Mouse (Mus musculus) midbrain, embryonic 10.5 days (tissue): ENCODE measurements at regions not wholly inside any gene's neighbourhood (a gene's known extent, or its start where the extent isn't known, plus 50 kb on each side); places are given as distances from the start of the nearest gene placed in this dataset.

ENCODE experiments used
- DNase-seq: peaks from one replicate; pipeline ENCODE4 v3.0.0-alpha.2; 2017; ENCODE audit warnings: low spot score
- H3K27ac ChIP-seq: fragments of 300-500 bp; sonication (generic); replicated peaks from 2 replicates; pipeline ENCODE4 v1.5.1; 2016; ENCODE audit warnings: mild to moderate bottlenecking
- H3K27me3 ChIP-seq: fragments of 300-500 bp; sonication (generic); 2 replicates; pipeline ENCODE4 v1.6.1; 2016; ENCODE audit warnings: low read depth, mild to moderate bottlenecking; ENCODE audit not compliant: poor library complexity, severe bottlenecking
- H3K36me3 ChIP-seq: fragments of 300-500 bp; sonication (generic); 2 replicates; pipeline ENCODE4 v1.6.1; 2016; ENCODE audit warnings: mild to moderate bottlenecking, moderate library complexity
- H3K4me1 ChIP-seq: fragments of 300-500 bp; sonication (generic); 2 replicates; pipeline ENCODE4 v1.6.1; 2016
- H3K4me3 ChIP-seq: fragments of 300-500 bp; sonication (generic); 2 replicates; pipeline ENCODE4 v1.5.1; 2016; ENCODE audit warnings: mild to moderate bottlenecking, moderate library complexity
- H3K9me3 ChIP-seq: fragments of 300-500 bp; sonication (generic); replicated peaks from 2 replicates; pipeline ENCODE4 v1.6.1; 2016; ENCODE audit warnings: mild to moderate bottlenecking
- WGBS: fragments of 180-500 bp; shearing (Covaris S2); methylation state at CpG from one replicate; pipeline ENCODE4 v1.1.7; 2016; 5-methylcytosine and 5-hydroxymethylcytosine counted together

DNA sequence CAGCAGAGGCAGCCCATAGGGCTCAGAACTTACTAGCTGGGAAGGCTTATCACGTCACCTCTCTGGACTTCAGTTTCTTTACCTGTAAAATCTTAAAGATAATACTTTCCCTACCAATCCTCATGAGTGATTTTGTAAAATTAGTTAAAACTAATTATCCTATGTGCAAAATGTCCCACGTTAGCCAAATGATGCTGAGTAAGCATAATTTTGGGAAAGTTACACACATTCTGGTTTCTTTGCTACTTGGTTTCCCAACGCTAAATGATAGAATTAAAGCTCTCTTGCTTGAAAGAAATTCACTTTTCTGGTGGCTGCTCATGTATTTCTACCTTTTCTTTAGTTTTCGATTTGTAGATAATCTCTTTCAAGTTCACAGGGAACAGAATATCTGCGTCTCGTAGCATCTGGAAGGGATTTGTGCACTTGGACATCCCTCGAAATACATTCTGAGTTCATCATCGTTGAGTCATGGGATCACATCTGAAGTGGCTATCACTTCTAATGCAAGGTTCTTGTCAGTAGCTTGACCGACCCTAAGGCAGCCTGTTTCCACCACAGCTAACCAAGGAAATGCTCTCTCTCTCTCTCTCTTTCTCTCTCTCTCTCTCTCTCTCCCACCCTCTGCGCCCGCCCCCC is 114.3 kb upstream of the BC052040 start:
- peaks cover 7% of the 10 kb centered on the region; the same call in 1 of the 2 replicates for H3K27me3 ChIP-seq
- no peaks in the 10 kb centered on the region; the same call in 1 of the 2 replicates for H3K9me3 ChIP-seq
- no peaks in the 10 kb centered on the region for H3K36me3 ChIP-seq
- peaks cover 20% of the 10 kb centered on the region for H3K4me1 ChIP-seq
- 90% methylated on average over 11 of the region's 11 CpGs for WGBS
- H3K27ac ChIP-seq: no peak overlapping the region
- no peak for DNase-seq
- no peak overlapping the region for H3K4me3 ChIP-seq

DNA sequence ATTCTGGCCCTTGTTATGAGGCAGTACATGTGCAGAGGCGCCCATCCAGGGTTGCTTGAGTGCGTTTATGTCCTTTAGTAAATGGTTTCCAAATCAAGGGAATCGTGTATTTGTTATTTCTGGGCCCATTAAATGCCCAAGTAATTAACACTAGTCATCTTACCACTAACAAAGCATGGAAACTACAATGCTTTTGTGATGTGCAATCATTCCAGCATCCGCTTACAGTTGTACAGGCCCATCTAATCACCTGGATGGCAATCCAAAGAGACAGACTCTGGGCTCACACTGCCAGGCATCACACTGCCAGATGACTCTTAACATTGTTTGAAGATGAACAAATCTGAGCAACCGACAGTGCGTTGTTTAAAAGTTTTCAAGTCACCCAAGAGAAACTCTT is 113.6 kb upstream of the BC052040 start:
- no peaks in the 10 kb centered on the region for H3K36me3 ChIP-seq
- 91% methylated on average over 6 of the region's 6 CpGs for WGBS
- no peak for DNase-seq
- H3K9me3 ChIP-seq: no peaks in the 10 kb centered on the region; the same call in 1 of the 2 replicates
- H3K4me1 ChIP-seq: peaks cover 20% of the 10 kb centered on the region
- H3K4me3 ChIP-seq: no peak overlapping the region
- no peak overlapping the region for H3K27ac ChIP-seq
- H3K27me3 ChIP-seq: peaks cover 7% of the 10 kb centered on the region; the same call in 1 of the 2 replicates

DNA sequence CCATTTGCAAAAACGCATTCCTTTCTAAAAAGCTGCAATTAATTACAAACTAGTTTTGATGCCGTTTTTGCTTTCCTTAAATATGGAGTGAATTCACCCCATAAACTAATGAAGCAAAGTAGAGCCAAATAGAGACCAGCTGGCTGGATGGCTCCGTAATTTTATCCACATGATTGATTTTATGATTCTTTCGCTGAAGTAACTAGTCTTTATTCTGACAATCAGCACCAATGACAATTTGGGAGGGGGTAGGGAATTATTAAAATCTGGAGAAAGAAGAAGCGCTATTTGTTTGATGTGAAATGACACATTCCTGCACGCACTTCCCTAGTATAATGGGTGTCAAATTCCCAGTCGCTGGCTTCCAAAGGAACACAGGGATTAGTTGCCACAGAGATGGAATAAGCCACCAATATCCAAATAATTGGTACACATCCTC is 113.0 kb upstream of the BC052040 start:
- H3K9me3 ChIP-seq: no peaks in the 10 kb centered on the region; the same call in 1 of the 2 replicates
- WGBS: 59% methylated on average over 7 of the region's 7 CpGs
- no peak overlapping the region for H3K27ac ChIP-seq
- no peak for DNase-seq
- peaks cover 20% of the 10 kb centered on the region for H3K4me1 ChIP-seq
- H3K36me3 ChIP-seq: no peaks in the 10 kb centered on the region
- no peak overlapping the region for H3K4me3 ChIP-seq
- H3K27me3 ChIP-seq: peaks cover 7% of the 10 kb centered on the region; the same call in 1 of the 2 replicates

DNA sequence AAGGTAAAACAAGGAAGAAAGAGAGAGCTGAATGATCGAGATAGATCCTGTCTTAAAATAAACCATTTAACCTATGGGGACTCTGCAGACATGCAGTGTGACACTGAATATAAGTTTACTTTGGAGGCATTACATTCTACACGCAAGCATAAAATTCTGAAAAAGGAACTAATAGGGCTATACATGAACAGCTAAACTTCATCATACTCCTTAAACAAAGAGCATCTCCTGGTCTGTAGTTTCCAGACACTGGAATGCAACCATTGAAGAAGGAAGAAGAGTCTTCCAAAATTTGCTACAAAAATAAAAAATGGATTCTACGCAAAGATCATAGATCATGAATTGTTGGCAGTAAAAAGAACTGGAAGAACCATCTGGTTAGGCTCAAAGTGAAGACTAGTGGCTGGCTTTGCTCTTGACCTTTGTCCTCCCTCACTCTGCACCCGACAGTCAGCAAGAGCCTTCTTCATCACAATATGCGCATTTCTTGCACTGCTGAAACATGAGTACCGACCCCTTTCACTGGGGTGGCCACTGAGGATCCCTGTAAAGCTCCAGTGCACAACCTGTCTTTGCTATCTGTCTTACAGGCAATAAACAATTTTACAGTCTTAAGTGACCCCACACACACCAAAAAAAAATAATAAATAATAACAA is 112.2 kb upstream of the BC052040 start:
- no peak for DNase-seq
- peaks cover 7% of the 10 kb centered on the region; the same call in 1 of the 2 replicates for H3K27me3 ChIP-seq
- WGBS: 64% methylated on average over 6 of the region's 6 CpGs

DNA sequence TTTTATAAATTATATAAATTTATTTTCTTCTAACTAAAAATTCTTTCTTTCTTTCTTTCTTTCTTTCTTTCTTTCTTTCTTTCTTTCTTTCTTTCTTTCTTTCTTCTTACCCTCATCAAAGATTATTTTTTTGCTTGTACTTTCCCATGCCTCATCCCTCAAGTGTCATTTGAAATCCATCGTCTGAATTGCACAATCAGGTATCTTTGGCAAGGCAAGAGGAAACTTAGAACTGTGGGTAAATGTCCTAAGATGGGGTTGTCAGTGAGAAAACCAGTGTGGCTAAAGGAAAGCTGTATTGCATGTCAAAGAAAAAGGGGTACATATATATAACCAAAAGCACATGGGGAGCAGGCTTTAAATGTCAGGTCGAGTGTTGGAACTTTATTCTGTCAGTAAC is 109.1 kb upstream of the BC052040 start:
- no peak for DNase-seq
- Histone ChIP-seq H3K36me3 (no peaks in the 10 kb centered on the region), H3K27ac (no peak overlapping the region), H3K27me3 (peaks cover 6% of the 10 kb centered on the region; the same call in 1 of the 2 replicates), H3K4me3 (no peak overlapping the region), H3K4me1 (peaks cover 20% of the 10 kb centered on the region), H3K9me3 (no peaks in the 10 kb centered on the region)
- 87% methylated on average over 2 of the region's 2 CpGs for WGBS

More for the DNA sequence above, 112.2 kb upstream of the BC052040 start:
- Histone ChIP-seq H3K36me3 (no peaks in the 10 kb centered on the region), H3K27ac (no peak overlapping the region), H3K9me3 (no peaks in the 10 kb centered on the region; the same call in 1 of the 2 replicates), H3K4me1 (peaks cover 20% of the 10 kb centered on the region), H3K4me3 (no peak overlapping the region)

DNA sequence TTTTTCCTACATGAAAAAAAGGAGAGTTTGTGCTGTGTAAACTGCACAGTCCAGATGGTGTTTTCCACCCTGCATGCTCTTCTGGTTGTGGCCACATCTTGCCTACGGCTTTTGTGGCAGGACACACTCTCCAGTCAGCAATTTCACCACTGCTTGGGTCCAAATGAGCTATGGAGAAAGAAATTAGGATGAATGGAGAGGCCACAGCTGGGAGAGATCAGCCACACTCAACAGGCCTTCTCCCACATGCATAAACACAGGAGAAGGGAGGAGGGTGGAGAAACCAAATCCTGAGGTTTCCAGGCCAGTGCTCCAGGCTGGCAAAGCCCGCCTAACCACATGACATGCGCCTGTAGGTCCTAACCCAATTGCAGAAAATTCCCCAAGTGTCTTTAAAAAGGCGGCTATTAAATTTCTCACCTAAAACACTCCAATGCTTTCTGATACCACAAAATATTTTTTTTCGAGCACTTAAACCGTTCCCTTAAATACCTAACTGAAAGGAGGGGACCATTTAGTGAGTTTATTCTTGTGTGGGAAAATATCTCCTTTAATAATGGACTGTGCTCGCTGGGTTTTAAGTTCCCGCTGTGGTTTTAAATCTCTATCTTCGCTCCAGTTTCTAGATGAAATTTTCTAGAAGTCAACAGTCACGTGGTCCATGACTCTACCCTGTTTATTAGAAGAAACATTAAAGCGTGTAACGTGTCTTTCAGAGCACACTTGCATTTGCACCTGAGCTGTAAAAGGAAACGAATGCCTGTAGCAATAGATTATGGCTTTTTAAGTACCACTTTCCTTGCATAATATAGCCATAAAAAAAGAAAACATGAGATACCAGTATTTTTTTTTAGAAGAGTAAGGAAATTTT is 97.9 kb upstream of the BC052040 start:
- no peaks in the 10 kb centered on the region for H3K9me3 ChIP-seq
- no peak overlapping the region for H3K27ac ChIP-seq
- 89% methylated on average over 13 of the region's 13 CpGs for WGBS
- DNase-seq: no peak
- no peak overlapping the region for H3K4me3 ChIP-seq
- H3K36me3 ChIP-seq: no peaks in the 10 kb centered on the region
- H3K27me3 ChIP-seq: no peaks in the 10 kb centered on the region
- 0 out of 2 replicates have a peak, but pooled peaks cover 3% of the 10 kb centered on the region for H3K4me1 ChIP-seq

DNA sequence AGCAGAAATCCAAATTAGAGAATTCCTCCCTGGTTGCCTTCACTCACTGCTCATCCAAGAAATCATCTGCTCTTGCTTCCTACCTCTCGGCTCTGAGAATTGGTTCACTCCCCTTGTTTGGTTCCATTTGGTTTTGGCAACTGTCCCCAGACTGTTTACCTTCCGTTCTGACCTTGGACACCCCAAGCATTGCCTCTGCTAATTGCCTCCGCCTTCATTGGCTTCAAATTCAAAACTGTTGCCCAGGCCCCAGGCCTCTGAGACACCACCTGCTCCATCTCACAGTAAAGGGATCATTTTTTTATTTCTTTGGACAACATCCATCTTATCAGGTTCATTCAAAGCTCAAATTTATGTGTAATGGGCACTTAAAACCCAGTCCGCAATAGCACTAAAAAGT is 93.1 kb upstream of the BC052040 start:
- H3K9me3 ChIP-seq: no peaks in the 10 kb centered on the region
- no peaks in the 10 kb centered on the region for H3K36me3 ChIP-seq
- 83% methylated on average over 4 of the region's 4 CpGs for WGBS
- no peaks in the 10 kb centered on the region for H3K27me3 ChIP-seq
- H3K4me1 ChIP-seq: 0 out of 2 replicates have a peak, but pooled peaks cover under 1% of the 10 kb centered on the region
- H3K4me3 ChIP-seq: no peak overlapping the region
- no peak overlapping the region for H3K27ac ChIP-seq
- DNase-seq: no peak

DNA sequence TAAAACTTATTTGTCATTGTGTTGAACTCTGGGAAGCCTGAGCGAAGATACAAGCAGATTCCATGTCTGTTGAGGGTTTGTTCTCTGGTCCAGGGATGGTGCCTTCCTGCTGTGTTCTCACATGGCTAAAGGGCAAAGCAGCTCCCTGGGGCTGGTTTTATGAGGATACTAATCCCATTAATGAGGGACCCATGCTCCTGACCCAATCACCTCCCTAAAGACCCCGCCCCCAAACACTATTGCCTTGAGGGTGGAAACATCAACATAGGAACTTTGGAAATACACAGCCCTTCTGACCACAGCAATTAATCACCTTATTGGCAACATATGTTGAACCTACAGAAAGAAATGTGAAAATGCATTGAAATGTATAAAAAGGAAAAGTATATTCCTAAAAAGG is 88.5 kb upstream of the BC052040 start:
- DNase-seq: no peak
- Histone ChIP-seq H3K4me3 (no peak overlapping the region), H3K27ac (no peak overlapping the region), H3K36me3 (no peaks in the 10 kb centered on the region), H3K4me1 (no peaks in the 10 kb centered on the region), H3K9me3 (no peaks in the 10 kb centered on the region), H3K27me3 (no peaks in the 10 kb centered on the region)
- WGBS: 44% methylated on average over 2 of the region's 2 CpGs

DNA sequence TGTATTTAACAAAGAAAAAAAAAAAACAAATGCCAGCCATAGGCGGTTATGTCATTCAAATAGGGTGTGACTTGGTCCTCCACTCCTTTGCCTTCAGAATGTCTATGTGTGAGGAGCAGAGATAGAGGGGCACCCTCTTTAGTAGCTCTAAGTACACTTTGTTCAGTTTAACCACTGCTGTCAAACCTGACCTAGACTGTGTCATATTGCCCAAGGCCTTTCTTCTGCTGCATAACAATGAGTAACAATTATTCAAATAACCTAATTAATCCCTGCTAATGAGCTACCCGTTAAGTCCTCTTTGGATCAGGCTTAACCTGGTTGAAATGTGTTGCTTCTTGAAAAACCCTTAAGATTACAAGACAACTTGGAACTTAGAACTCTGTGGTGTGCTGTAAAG is 81.6 kb upstream of the BC052040 start:
- no peak for DNase-seq
- Histone ChIP-seq H3K4me1 (no peaks in the 10 kb centered on the region), H3K4me3 (no peak overlapping the region), H3K27me3 (no peaks in the 10 kb centered on the region), H3K27ac (no peak overlapping the region), H3K36me3 (no peaks in the 10 kb centered on the region), H3K9me3 (no peaks in the 10 kb centered on the region)
- WGBS: 88% methylated on average over 2 of the region's 2 CpGs

DNA sequence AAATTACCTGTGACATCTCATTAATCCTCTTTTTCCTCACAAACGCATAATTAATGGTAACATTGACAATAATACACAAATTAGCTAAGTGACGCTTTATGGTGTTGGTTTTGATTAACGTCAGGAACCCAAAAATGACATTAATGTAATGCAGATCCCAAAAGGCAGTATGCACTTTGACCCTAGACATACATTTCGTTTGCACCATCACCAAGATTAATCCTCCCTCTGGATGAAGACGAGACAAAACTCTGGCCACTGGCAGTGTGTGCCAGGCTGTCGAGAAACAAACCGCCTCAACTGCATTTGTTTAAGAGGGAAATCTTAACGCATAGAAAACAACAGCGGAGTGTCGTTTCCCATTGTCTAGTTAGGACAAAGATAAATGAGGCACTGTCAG is 72.0 kb upstream of the BC052040 start:
- Histone ChIP-seq H3K27me3 (peaks cover 7% of the 10 kb centered on the region; the same call in 1 of the 2 replicates), H3K9me3 (no peaks in the 10 kb centered on the region), H3K27ac (no peak overlapping the region), H3K4me3 (no peak overlapping the region), H3K4me1 (peaks cover 22% of the 10 kb centered on the region), H3K36me3 (no peaks in the 10 kb centered on the region)
- no peak for DNase-seq
- 58% methylated on average over 10 of the region's 10 CpGs for WGBS

DNA sequence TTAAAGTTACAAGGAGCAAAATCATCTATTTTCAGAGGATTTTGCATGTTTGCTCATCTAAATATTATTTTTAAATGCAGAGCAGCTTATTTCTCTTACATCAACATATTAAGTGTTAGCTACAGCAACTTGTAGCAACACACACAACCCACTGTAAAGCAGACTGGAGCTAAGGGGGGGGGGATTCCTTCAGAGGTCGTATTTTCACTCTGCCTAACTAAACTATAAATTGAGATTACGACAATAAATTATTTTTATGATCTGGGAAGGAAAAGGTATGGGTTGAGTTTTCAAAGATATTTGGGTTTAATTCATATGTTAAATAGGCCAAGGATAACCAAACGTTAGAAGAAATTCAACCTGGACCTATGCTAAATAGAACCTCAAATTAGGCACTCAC is 70.4 kb upstream of the BC052040 start:
- H3K9me3 ChIP-seq: no peaks in the 10 kb centered on the region
- H3K36me3 ChIP-seq: no peaks in the 10 kb centered on the region
- WGBS: 76% methylated on average over 3 of the region's 3 CpGs
- H3K4me1 ChIP-seq: peaks cover 29% of the 10 kb centered on the region
- no peak overlapping the region for H3K27ac ChIP-seq
- no peak for DNase-seq
- H3K4me3 ChIP-seq: no peak overlapping the region
- H3K27me3 ChIP-seq: peaks cover 7% of the 10 kb centered on the region; the same call in 1 of the 2 replicates

DNA sequence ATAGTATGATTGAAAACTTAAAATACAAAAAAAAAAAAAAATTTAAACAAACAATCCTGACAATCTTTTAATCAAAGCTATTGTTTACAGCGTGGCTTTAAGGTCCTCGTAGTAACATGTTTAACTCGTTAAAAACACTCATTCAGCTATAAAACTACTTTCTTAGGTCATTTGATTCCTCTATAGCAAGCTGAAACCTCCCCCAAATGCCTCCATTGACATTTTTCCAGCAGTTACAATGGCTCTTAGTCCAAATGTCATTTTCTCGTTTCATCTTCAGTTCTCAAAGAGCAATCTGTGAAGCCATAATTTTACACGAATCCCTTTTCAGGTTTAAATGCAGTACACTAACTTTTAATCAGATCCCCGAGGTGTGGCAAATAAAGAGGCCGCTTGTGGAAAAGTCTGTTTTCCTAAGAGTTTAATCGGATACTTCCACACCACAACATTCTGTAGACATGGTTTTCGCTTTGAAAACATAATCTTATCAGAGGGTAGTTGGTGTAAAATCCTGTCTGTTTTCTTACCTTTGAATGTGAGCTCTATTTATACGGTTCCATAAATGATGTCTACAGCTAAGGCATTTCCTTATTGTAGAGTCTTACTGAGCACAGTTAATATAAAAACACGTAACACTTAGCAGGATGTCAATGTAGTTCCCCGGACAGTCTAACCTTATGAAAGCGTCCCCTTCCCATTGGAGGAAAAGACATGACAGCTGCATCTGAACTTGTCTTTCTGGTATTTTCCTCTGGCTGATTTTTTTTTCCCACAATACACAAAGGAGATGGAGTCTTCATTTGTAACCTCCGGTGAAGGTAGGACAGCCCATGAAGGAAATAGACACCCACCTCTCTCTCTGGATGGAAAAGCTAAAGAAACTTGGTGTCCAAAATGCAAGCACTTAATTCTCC is 69.6 kb upstream of the BC052040 start:
- H3K9me3 ChIP-seq: no peaks in the 10 kb centered on the region
- WGBS: 80% methylated on average over 14 of the region's 14 CpGs
- no peak overlapping the region for H3K27ac ChIP-seq
- H3K4me1 ChIP-seq: peaks cover 29% of the 10 kb centered on the region
- DNase-seq: no peak
- no peaks in the 10 kb centered on the region for H3K36me3 ChIP-seq
- no peak overlapping the region for H3K4me3 ChIP-seq
- peaks cover 11% of the 10 kb centered on the region for H3K27me3 ChIP-seq
